Mouse (Mus musculus): ENCODE results near the gene Nrd1. TPM values are rescaled to one million over a fixed set of nuclear protein-coding genes. Genes with fewer than 3 reads are reported as not detected.

Nrd1 gene
- polyA plus RNA-seq, 1 experiment, result 130 TPM

- Histone ChIP-seq H3K4me1 (ENCODE audit: control insufficient read depth, insufficient read depth, low read length) (no peaks in the 10 kb centered on the region), H3K27ac (ENCODE audit: insufficient read depth, low read depth, low read length) (no peak overlapping the region), H3K4me3 (ENCODE audit: insufficient read depth, low read length) (no peak overlapping the region)
- no peak for TF ChIP-seq CTCF (IDR thresholded peaks at IDR 0.05; ENCODE audit: low read depth, low read length)
- TF ChIP-seq POLR2A (IDR thresholded peaks at IDR 0.05; ENCODE audit: borderline replicate concordance, low read depth, low read length), result no peak
Measured at GRCm38 (mm10) chr4:109052282-109052681, 51.8 kb downstream of the Nrd1 start.

- TF ChIP-seq POLR2A (IDR thresholded peaks at IDR 0.05; ENCODE audit: borderline replicate concordance, low read depth, low read length) (no peak), CTCF (IDR thresholded peaks at IDR 0.05; ENCODE audit: low read depth, low read length) (no peak)
Measured at GRCm38 (mm10) chr4:109054003-109054402, 53.5 kb downstream of the Nrd1 start.

GRCm38 (mm10) chr4:109056351-109056750, 55.9 kb downstream of the Nrd1 start:
- peaks cover 10% of the 10 kb centered on the region for H3K4me1 ChIP-seq (ENCODE audit: control insufficient read depth, insufficient read depth, low read length)
- TF ChIP-seq POLR2A (IDR thresholded peaks at IDR 0.05; ENCODE audit: borderline replicate concordance, low read depth, low read length), result no peak
- TF ChIP-seq CTCF (IDR thresholded peaks at IDR 0.05; ENCODE audit: low read depth, low read length), result no peak
- no peak overlapping the region for H3K4me3 ChIP-seq (ENCODE audit: insufficient read depth, low read length)
- no peak overlapping the region for H3K27ac ChIP-seq (ENCODE audit: insufficient read depth, low read depth, low read length)

More at GRCm38 (mm10) chr4:109054003-109054402, 53.5 kb downstream of the Nrd1 start:
- H3K4me1 ChIP-seq (ENCODE audit: control insufficient read depth, insufficient read depth, low read length), result peaks cover under 1% of the 10 kb centered on the region; the same call in 1 of the 2 replicates
- no peak overlapping the region for H3K4me3 ChIP-seq (ENCODE audit: insufficient read depth, low read length)
- no peak overlapping the region for H3K27ac ChIP-seq (ENCODE audit: insufficient read depth, low read depth, low read length)

- Histone ChIP-seq H3K27ac (ENCODE audit: insufficient read depth, low read depth, low read length) (no peak overlapping the region), H3K4me1 (ENCODE audit: control insufficient read depth, insufficient read depth, low read length) (peaks cover 17% of the 10 kb centered on the region), H3K4me3 (ENCODE audit: insufficient read depth, low read length) (no peak overlapping the region)
- TF ChIP-seq CTCF (IDR thresholded peaks at IDR 0.05; ENCODE audit: low read depth, low read length) (no peak), POLR2A (IDR thresholded peaks at IDR 0.05; ENCODE audit: borderline replicate concordance, low read depth, low read length) (no peak)
Measured at GRCm38 (mm10) chr4:109057640-109058039, 57.2 kb downstream of the Nrd1 start.

GRCm38 (mm10) chr4:109059255-109059821, 58.9 kb downstream of the Nrd1 start:
- H3K4me3 ChIP-seq (ENCODE audit: insufficient read depth, low read length), result no peak overlapping the region
- no peak for TF ChIP-seq POLR2A (IDR thresholded peaks at IDR 0.05; ENCODE audit: borderline replicate concordance, low read depth, low read length)
- no peak for TF ChIP-seq CTCF (IDR thresholded peaks at IDR 0.05; ENCODE audit: low read depth, low read length)
- no peak overlapping the region for H3K27ac ChIP-seq (ENCODE audit: insufficient read depth, low read depth, low read length)
- peaks cover 17% of the 10 kb centered on the region for H3K4me1 ChIP-seq (ENCODE audit: control insufficient read depth, insufficient read depth, low read length)

- Histone ChIP-seq H3K27ac (ENCODE audit: insufficient read depth, low read depth, low read length) (no peak overlapping the region), H3K4me3 (ENCODE audit: insufficient read depth, low read length) (no peak overlapping the region), H3K4me1 (ENCODE audit: control insufficient read depth, insufficient read depth, low read length) (peaks cover 7% of the 10 kb centered on the region)
- TF ChIP-seq CTCF (IDR thresholded peaks at IDR 0.05; ENCODE audit: low read depth, low read length) (no peak), POLR2A (IDR thresholded peaks at IDR 0.05; ENCODE audit: borderline replicate concordance, low read depth, low read length) (no peak)
Measured at GRCm38 (mm10) chr4:109064941-109065340, 64.5 kb downstream of the Nrd1 start.

- Histone ChIP-seq H3K4me1 (ENCODE audit: control insufficient read depth, insufficient read depth, low read length) (peaks cover 7% of the 10 kb centered on the region), H3K4me3 (ENCODE audit: insufficient read depth, low read length) (no peak overlapping the region), H3K27ac (ENCODE audit: insufficient read depth, low read depth, low read length) (no peak overlapping the region)
- TF ChIP-seq CTCF (IDR thresholded peaks at IDR 0.05; ENCODE audit: low read depth, low read length), result no peak
- TF ChIP-seq POLR2A (IDR thresholded peaks at IDR 0.05; ENCODE audit: borderline replicate concordance, low read depth, low read length), result no peak
Measured at GRCm38 (mm10) chr4:109065714-109066113, 65.3 kb downstream of the Nrd1 start.

GRCm38 (mm10) chr4:109072891-109073290, 72.4 kb downstream of the Nrd1 start:
- TF ChIP-seq POLR2A (IDR thresholded peaks at IDR 0.05; ENCODE audit: borderline replicate concordance, low read depth, low read length), result no peak
- no peak for TF ChIP-seq CTCF (IDR thresholded peaks at IDR 0.05; ENCODE audit: low read depth, low read length)
- no peak overlapping the region for H3K27ac ChIP-seq (ENCODE audit: insufficient read depth, low read depth, low read length)

GRCm38 (mm10) chr4:109073296-109073695, 72.8 kb downstream of the Nrd1 start:
- Histone ChIP-seq H3K4me1 (ENCODE audit: control insufficient read depth, insufficient read depth, low read length) (no peaks in the 10 kb centered on the region), H3K27ac (ENCODE audit: insufficient read depth, low read depth, low read length) (no peak overlapping the region), H3K4me3 (ENCODE audit: insufficient read depth, low read length) (no peak overlapping the region)
- no peak for TF ChIP-seq POLR2A (IDR thresholded peaks at IDR 0.05; ENCODE audit: borderline replicate concordance, low read depth, low read length)
- no peak for TF ChIP-seq CTCF (IDR thresholded peaks at IDR 0.05; ENCODE audit: low read depth, low read length)

More at GRCm38 (mm10) chr4:109072891-109073290, 72.4 kb downstream of the Nrd1 start:
- no peak overlapping the region for H3K4me3 ChIP-seq (ENCODE audit: insufficient read depth, low read length)
- H3K4me1 ChIP-seq (ENCODE audit: control insufficient read depth, insufficient read depth, low read length), result no peaks in the 10 kb centered on the region

- Histone ChIP-seq H3K4me3 (ENCODE audit: insufficient read depth, low read length) (no peak overlapping the region), H3K27ac (ENCODE audit: insufficient read depth, low read depth, low read length) (no peak overlapping the region), H3K4me1 (ENCODE audit: control insufficient read depth, insufficient read depth, low read length) (no peaks in the 10 kb centered on the region)
- TF ChIP-seq POLR2A (IDR thresholded peaks at IDR 0.05; ENCODE audit: borderline replicate concordance, low read depth, low read length), result no peak
- no peak for TF ChIP-seq CTCF (IDR thresholded peaks at IDR 0.05; ENCODE audit: low read depth, low read length)
Measured at GRCm38 (mm10) chr4:109078941-109079340, 78.5 kb downstream of the Nrd1 start.
